Mouse (Mus musculus) layer of hippocampus, adult 18-20 months (tissue): ENCODE measurements around the gene Srsf2. TPM values are rescaled to one million over a fixed set of nuclear protein-coding genes. Genes with fewer than 3 reads are reported as not detected.

Experiments used
- DNase-seq, 2 experiments: peaks; one replicate each; pipeline ENCODE4 v3.0.0; 2022; ENCODE audit warnings: low spot score in 2 of 2
- total RNA-seq, 2 experiments: library from RNA; stranded (reverse); gene quantifications; 2 replicates each; pipeline ENCODE4 v1.2.3; 2021

Srsf2 gene
- total RNA-seq, 2 experiments from 2014 or later: 166 to 176 TPM

DNA sequence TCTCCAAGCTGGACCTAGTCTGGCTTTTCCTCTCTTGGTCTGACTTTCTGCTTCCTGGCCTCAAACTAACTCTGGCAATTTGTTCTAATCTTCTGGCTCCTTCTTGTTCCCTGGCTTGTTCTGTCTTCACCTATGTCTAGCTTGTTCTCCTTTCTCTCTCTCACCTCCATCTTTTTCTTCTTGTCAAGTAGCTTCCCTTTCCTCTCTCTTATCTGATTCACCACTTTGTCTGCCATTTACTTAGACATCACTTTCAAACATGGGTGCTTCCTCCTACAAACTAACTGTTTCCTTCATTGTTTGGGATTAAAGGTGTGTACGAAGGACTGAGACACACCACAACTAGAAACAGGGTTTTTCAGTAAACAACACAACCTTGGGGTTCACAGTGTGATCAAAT is 17.9 kb downstream of the Srsf2 start:
- no peak for DNase-seq

DNA sequence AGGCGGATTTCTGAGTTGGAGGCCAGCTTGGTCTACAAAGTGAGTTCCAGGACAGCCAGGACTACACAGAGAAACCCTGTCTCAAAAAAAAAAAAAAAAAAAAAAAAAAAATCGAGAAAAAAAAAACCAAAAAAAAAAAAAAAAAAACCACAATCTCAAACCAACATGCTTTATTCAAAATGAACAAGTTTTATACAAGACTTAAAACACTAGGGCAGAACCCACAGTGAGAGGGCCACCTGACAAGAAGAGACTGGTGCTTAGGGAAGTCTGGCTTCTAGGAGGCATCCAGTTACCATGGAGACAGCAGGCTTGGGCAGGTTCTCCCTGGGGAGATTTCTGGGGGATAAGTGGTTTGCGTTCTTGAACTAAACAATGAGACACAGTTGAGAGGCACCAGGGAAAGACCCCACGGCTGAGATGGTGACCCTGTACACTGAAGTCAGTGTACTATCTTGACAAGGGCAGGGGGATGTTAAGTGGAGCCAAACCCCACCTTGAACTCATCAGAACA is 20.7 kb downstream of the Srsf2 start:
- no peak for DNase-seq

DNA sequence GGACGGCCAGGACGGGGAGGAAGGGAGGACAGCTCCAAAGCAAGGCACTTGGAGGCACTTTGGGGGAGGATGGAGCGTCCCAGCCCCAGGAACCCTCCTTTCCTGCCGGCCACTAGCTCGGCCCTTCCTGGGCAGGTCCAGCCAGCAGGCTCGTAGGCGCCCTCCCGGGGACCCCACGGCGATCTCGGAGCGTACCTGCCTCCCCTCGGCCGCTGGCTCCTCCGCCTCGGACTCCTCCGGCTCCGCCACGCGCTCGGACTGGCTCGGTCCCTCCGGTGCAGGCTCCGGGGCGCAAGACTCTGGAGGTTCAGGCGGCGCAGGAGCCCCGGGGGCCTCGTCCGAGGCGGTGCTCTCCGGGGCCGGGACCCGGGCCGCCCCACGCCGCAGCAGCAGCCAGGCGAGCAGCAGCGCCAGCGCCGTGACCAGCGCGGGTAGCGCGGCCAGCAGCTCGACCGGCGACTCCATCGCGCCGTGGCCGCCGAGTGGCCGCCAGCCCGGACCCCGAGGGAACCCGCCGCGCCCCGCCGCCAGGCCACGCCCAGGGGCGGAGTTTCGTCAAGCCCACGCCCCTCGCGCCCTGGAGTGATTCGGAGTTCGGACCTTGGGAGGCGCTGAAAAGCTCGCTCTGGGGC is 25.2 kb downstream of the Srsf2 start, which contains the start of gene Mxra7:
Mxra7 (minus strand) TSS at position 513 of the 632 bp plus-strand sequence.
- peak; percentile 37 to 53 for DNase-seq

DNA sequence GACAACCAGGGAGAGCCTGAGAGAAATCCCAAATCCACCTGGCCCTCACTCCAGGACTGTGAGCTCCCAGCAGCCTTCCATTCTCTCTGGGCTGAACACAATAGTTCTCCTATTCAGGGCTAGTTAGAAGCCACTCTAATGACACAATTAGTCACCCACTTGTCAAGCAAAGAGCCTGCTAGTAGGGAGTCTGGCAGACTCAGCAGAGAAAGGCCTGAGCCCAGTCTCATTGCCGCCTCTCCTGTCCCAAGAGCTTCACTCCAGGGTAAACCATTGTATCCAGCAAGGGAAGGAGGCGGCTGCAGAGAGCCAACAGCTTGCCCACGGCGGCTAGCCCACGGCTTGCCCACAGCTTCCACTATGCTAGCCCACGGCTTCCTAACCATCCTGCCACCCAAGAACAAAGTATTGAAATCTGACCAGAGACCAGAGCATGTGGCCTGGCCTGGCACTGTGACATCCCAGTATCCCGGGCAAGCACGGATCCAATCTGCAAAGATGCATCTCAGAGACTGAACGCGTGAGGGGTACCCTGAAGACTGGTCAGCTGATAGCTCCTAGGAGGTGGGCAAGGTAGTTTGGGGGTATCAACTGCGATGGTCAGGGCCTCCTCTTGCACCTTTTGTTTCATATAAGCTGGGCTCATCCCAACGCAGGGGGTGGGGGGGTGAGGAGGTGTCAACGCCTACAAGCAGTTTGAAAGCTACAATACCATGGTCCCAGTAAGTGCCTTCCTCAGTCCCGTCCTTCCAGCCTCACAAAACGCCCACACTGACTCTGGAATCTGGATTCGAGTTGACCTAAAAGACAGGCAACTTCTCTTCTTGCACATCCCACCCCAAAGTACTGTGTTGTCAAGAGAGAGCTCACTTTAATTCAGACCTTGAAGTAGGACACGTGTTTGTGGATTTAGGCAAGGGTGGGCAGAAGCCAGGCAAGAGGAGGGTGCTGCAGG is 26.1 kb downstream of the Srsf2 start:
- DNase-seq: no peak

DNA sequence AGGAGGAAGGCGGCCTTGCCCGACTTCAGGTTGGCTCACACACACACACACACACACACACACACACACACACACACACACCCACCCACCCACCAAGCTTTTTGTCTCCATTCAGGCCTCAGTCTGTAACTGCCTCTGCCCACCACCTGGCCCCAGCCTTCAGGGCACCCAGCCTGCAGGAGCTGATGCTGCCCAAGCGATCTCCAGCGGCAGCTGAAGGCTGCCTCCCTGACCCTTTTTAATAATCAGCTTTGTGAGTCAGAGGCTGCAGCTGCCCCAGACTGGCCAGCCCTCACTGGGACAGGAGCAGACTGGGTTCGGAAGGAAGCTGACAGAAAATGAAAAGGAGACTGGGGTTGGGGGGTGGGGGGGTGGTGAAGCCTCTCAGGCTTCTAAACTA is 27.7 kb downstream of the Srsf2 start:
- no peak for DNase-seq

DNA sequence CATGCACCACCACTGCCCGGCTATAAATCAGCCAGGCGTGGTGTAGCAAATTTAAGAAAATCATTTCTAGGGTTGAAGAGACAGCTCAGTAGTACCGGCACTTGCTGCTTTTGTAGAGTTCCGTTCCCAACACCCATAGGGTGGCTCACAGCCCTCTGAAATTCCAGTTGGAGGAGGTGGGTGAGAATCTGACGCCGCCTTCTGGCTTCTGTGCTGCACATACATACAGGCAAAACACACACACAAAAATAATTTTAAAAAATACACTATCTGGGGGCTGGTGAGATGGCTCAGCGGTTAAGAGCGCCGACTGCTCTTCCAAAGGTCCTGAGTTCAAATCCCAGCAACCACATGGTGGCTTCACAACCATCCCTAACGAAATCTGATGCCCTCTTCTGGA is 29.0 kb downstream of the Srsf2 start:
- peak; percentile 50 to 76 for DNase-seq

DNA sequence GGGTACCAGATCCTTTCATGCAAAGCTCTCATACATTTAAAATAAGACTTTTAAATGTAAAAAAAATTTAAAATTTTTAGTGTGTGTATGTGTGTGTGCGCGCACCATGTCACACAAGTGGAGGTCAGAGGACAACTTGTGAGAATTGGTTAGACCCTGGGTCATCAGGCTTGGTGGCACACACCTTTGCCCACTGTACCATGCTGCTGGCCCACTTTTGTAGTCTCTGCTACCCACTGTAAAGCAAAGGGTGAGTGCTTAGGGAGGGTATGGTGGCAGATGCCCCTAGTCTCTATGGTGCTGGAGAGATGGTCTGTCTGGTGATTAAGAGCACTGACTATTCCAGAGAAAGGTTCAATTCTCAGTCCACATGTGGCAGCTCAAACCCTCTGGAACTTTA is 29.6 kb downstream of the Srsf2 start:
- DNase-seq: no peak

DNA sequence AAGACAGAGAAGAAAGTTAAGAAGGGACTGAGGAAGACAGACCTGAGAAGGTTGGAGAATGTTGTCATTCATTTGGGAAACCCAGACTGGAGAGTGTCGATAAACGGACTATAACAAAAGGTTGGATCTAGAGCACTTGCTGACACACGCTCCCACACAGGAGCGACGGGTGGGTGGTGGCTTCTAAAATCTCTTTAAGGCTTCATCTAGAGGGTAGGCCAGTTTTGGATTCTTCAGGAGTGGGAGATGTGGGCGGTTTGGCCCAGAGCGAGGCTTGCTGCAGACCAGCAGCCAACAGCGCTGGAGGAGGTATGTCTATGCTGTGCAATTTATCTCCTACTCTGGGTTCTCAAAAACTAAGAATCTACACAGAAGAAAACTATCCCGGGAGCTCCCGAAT is 30.3 kb downstream of the Srsf2 start:
- DNase-seq: no peak

DNA sequence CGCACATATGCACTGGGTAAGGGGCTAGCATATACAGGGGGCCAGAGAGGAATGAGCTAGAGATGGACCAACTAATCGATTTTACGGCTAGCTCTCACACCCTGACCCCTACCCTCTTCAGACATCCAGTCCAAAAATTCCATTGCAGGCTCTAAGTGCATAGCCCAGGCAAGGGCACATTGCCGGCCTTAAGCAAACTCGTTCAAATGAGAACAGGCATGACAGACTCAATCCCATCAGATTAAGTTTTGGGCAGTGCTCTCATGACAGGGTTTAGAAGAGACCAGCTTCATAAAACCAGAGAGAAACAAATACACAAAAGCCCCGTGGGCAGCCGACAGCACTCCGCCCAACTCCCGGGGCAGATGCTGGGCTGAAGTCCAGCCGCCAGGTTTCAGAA is 30.7 kb downstream of the Srsf2 start:
- DNase-seq: no peak

DNA sequence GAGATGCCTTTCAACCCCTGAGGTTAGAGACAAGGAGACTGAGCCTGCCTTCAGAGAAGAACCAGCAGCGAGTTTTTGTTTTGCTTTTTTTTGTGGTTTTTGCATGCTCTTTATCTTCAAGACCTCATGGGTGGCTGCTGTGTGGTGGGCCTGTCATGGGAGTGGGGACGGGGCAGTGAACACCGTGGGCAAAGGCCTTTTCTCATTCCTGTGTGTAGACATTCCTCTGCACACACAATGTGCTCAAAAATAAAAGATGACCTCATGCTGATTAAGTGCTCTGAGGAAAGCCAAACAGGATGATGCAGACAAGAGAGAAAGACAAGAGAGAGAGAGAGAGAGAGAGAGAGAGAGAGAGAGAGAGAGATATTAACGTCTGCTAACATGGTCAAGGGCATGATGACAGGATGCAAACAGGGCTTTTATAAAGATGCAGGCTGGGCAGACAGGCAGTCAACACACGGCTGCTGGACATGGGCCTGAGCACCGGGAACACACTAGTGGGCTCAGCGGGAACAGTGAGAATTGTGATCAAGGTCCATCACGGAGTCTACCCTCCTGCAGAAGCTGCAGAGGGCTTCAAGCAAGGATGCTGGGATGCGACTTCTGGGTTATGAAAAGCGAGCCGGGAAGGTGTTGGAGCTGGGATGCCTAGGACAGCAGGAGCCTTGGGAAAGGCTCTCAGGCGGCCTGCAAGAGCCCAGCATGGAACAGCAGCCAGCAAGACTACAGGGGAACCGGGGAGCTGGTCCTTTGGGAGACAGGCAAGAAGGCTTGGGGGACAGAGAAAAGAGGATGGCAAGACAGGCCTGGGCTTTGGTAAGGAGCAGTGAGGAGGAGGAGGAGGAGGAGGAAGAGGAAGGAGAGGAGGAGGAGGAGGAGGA is 31.6 kb downstream of the Srsf2 start:
- no peak for DNase-seq

DNA sequence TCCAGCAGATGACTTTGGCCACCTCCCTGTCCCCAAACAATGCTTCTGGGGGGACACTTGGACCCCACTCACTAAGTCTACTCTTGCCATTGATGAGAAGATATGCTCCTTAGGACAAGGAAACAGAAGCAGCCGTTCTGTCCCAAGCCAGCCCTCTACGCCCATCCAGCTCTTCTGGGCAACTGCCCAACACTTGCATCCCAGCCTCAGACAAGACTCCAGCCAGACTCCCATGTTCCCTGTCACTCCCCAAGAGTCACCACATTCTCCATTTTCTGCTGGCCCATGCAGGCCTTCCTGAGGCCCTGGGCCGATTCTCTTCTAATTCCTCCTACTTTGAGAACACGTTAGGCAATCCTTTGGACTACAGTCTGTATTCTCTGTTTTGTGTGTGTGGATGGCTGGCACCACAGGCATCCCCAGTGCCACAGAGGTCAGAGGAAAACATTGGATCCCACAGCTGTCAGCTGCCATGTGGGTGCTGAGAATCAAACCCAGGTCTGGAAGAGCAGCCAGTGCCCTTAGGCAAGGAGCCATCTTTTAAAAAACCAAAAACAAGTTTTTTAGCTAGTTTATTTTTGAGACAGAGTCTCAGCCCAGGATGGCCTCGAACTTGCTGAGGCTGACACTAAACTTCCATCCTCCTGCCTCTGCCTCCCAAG is 32.8 kb downstream of the Srsf2 start:
- DNase-seq: no peak

DNA sequence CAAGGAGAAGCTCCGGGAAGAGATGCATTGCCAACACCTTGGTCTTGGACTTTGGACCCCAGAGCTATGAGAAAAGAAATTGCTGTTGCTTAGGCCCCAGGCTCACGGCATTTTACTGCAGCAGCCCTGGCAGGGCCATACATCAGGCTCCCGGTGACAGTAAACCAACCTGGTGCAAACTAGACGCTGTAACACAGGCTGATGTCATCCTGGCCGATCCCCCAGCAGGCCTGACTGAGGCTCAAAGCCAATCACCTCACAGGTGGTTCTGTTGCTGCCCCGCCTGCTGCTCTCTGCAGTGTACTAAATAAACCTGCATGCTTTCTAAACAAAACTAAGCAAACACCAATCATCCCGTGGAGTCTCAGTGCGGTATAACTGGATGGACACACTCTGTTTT is 34.2 kb downstream of the Srsf2 start:
- DNase-seq: no peak

DNA sequence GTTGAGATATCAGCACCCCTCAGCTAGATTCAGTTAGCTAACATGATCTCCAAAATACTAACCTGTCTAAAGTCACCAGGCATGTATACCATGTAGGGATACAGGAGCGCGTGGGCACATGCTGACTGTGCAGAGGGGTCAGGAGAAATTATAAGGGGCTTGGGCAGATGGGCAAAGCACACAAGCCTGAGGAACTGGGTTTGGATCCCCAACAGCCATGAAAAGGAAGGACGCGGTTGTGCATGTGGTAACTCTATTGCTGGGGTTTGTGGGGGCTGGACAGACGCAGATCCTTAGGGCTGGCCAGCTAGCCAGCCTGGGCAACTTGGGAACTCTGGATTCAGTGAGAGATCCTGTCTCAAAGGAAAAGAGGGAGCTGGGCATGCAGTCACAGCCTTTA is 35.3 kb downstream of the Srsf2 start:
- DNase-seq: no peak

DNA sequence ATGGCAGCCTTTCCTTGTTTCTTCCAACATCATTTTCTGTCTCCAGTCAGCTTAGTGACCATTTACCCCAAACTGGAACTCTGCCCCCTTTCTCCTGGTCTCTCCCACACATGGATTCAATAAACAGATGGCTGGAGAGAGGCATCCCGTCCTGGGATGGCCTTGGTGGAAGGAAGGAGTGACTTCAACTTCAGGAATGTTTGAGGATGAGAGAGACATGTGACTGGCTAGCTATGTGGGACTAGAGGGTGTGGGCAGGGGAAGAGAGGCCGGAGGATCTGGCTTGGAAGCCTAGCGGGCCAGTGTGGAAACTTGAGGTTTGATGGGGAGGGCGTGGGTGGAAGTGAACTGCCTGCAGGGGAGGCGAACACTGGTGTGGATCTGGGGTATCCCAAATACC is 36.1 kb downstream of the Srsf2 start:
- DNase-seq: no peak

DNA sequence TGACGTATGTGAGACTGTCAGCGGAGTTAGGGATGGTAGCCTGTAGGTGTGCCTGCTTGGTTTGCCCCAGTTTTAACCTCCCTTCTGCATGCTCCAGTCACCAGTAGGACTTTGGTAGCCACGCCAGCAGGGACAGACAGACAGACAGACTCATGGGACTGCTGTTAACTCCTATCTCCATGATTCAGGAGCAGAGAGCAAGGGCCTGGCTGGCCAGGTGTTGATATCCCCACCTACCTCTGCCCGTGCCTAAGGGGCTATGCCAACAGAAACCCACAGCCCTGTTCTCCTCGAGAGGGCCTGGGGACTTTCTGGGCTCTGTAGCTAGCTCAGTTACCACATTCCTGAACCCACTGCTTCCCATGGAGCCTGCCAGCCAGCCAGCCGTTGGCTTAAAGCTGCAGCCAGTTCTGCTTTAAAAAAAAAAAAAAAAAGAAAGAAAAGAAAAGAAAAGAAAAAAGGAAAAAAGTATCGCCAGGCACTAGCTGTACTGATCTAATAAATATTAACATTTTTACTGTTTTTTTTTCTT is 37.9 kb downstream of the Srsf2 start:
- no peak for DNase-seq

DNA sequence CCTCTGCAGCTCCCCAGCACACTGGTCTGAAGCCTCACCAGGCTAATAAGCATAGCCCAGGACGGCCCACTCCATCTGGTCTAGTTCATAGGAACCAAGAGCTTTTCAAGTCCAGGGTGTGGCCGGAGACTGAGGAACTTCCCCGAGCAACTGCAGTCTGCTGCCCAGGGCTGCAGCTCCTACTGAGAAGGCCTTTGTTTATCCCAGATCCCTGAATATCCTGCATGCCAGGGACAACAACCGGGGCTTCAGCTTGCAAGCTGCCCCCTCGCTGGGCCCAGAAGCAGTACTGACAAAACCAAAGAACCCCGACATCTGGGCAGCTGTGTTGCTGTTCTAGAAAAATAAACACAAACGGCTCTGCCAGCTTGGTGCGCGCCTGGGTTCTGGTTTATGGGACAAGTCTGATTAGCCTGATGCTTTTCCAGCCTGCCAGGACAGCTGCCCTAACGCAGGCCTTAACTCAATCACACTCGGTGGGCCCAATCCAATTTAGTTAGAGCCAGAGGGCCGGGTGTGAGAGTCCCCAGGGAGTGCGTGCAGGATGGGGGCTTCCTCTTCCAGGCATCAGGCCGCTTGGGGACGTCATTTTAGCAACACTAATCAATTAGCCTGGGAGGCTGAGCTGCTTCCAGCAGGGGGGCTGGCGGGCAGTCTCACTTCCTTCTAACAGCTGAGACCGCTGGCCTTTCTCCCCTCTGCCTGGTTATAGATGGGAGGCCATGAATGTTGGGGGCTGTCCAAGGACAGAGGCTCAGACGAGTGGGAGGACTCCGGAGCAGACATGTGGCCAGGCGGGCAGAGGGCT is 38.6 kb downstream of the Srsf2 start:
- DNase-seq: no peak

DNA sequence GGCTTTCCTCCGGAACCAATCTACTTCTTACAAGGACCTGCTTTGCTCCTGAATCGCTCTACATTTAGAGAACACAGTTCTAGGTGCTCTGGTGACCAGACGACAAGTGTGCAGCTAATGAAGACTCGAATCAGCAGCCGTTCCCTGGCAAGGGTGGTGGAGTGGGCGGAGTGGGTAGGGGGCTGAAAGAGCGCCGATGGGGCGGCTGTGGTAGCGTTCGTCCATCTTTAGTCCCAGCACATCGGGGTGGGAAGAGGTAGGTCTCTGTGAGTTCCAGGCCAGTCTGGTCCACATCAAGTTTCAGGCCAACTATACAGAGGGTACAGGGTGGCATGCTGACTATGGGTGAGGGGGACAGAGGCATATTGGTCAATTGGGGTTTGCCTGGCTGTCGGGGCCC is 39.3 kb downstream of the Srsf2 start:
- no peak for DNase-seq

DNA sequence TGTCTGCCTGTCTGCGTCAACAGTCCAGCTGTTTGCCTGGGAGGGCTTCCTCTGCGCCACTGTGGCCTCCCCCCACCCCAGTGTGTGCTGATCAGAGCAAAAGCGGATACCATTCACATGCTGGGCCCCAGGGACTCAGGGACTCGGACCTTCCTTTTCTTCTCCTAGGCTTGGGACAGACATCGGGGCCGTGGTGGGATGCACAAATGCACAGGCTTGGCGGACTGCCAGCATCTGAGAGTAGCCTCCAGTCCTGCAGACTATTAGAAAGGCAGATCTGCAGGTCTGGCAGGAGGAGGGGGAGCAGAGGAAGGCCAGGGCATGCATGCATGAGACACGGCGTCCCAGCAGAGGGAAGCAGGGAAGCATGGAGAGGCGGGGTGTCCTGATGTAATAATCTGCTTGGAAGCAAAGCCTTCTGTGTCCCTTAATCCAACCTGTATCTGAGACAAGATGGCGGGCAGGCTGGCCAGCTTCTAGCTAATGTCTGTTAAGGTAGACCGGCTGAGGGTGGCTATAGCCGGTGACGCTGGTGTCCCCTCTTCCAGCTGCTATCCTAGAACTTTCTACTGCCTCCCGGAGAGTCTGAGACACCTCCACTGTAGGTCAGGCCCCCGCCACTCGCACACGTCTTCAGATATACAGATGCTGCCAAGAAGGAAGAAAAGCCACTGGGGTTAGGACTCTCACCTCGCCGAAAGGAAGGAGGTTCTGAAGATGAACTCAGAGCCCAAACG is 39.9 kb downstream of the Srsf2 start:
- DNase-seq: no peak
